Mouse (Mus musculus) olfactory bulb, adult 2 months (tissue): ENCODE results near the gene Grin2d. TPM values are rescaled to one million over a fixed set of nuclear protein-coding genes. Genes with fewer than 3 reads are reported as not detected.
"Not testable (repeated sequence)": the region's sequence is repeated elsewhere in the genome, so short reads cannot be mapped to it uniquely, and the experiment has no call there.

Experiments used
- H3K27ac ChIP-seq: fragments of 200-500 bp; 2 replicates; pipeline ENCODE4 v1.5.1; 2012; ENCODE audit warnings: low read depth, low read length; ENCODE audit not compliant: insufficient read depth
- H3K4me1 ChIP-seq: fragments of 200-500 bp; 2 replicates; pipeline ENCODE4 v1.6.1; 2012; ENCODE audit warnings: low read length; ENCODE audit not compliant: control insufficient read depth, insufficient read depth
- H3K4me3 ChIP-seq: fragments of 200-500 bp; 2 replicates; pipeline ENCODE4 v1.5.1; 2012; ENCODE audit warnings: mild to moderate bottlenecking, low read depth, low read length, moderate library complexity; ENCODE audit not compliant: insufficient read depth
- CTCF ChIP-seq: fragments of 200-500 bp; IDR thresholded peaks from 2 replicates; pipeline ENCODE4 v1.5.1; 2012; ENCODE audit warnings: low read depth, mild to moderate bottlenecking, low read length, moderate library complexity; ENCODE audit not compliant: insufficient read depth
- POLR2A ChIP-seq: fragments of 200-500 bp; IDR thresholded peaks from 2 replicates; pipeline ENCODE4 v1.6.1; 2012; ENCODE audit warnings: mild to moderate bottlenecking, low read depth, low read length, moderate library complexity; ENCODE audit not compliant: insufficient read depth
- WGBS: fragments of 180-500 bp; shearing (Covaris S2); methylation state at CpG from one replicate; pipeline ENCODE4 v1.1.7; 2018; 5-methylcytosine and 5-hydroxymethylcytosine counted together
- polyA plus RNA-seq: library from polyadenylated mRNA; stranded (reverse); fragments of >200 nt; gene quantifications from 2 replicates; pipeline ENCODE4 v1.2.4, GENCODE M21; 2012; ENCODE audit warnings: low replicate concordance; ENCODE audit not compliant: missing spikeins, insufficient read depth, insufficient read length

Gene Grin2d
- polyA plus RNA-seq, result not detected in 2 replicates

DNA sequence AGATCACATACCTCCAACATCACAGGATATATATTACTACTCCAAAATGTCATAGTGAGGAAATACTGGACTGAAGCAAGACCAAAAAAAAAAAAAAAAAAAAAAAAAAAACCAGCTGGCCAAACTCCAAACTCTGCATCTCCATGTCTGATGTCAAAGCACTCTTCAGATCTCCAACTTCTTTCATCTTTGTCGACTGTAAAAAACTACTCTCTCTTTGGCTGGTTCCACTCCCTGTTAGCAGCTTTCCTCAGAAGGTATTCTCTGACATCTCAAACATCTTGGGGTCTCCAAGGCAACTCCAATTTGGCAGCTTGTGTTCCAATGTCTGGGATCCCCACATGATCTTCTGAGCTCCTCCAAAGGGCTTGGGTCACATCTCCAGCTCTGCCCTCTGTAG, at the start of gene Grin2d:
Grin2d (minus strand) TSS at position 101 of the 400 bp plus-strand sequence.
- H3K4me3 ChIP-seq, H3K4me1 ChIP-seq, H3K27ac ChIP-seq: not testable (repeated sequence)
- 72% methylated on average over 1 of the region's 1 CpGs for WGBS

DNA sequence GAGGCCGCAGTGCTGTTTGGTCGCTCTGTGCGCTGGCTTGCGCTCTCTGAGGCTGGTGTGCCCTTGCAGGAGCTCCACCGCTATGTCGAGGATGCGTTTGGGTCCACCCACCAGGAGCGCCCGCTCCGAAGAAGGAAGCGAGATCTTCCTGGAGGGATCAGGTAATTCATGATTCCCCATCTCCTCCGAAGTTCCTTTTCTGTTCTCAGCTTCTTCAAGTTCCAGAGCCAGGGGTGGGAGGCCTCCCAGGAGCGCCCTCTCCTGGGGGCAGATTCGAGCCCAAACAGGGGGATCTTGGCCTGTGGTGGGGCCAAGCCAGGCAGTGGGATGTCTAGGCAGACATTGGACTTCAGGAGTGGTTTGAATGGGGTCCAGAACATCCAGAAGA, 46.2 kb upstream of the Grin2d start:
- peak overlapping the region; percentile 15; the same call in 1 of the 2 replicates for H3K4me3 ChIP-seq
- WGBS, result 28% methylated on average over 14 of the region's 14 CpGs
- H3K4me1 ChIP-seq, result peaks cover 49% of the 10 kb centered on the region
- TF ChIP-seq CTCF (no peak), POLR2A (no peak)
- no peak overlapping the region; the same call in 1 of the 2 replicates for H3K27ac ChIP-seq

DNA sequence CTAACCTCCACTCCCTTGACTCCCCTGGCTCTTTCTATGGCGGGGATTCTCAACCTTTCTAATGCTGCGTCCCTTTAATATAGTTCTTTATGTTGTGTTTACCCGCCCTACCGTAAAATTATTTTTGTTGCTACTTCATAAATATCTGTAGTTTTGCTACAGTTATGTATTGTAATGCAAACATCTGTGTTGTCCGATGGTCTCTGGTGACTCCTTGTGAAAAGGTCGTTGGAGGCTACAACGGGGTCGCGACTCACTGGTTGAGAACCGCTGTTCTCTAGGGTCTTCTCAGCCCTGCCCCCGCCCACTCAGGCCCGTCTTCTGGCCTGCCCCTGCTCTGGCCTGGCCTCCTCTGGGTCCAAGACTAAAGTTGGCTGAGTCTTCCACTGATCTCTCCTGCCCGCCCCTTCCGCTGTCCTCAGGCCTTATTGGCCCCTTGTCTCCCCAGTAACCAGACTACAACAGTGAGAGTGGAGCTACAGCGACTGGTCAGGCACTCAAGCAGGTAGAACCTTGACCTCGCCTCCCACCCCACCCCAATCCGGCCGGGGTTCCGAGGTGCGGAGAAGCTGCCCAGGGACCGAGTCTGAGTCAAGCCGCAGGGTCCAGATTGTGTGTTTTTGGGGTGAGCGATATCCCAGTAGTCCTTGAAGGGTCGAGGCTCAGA, 45.7 kb upstream of the Grin2d start, which contains the start of gene Ccdc114:
Ccdc114 (plus strand) TSS at position 311 of the 667 bp plus-strand sequence.
- TF ChIP-seq CTCF, result no peak
- no peak for TF ChIP-seq POLR2A
- Histone ChIP-seq H3K4me1 (peaks cover 52% of the 10 kb centered on the region), H3K27ac (peak within 1 kb of the TSS; percentile 85), H3K4me3 (peak within 1 kb of the TSS; percentile 62)
- WGBS, result 9% methylated on average over 24 of the region's 24 CpGs

DNA sequence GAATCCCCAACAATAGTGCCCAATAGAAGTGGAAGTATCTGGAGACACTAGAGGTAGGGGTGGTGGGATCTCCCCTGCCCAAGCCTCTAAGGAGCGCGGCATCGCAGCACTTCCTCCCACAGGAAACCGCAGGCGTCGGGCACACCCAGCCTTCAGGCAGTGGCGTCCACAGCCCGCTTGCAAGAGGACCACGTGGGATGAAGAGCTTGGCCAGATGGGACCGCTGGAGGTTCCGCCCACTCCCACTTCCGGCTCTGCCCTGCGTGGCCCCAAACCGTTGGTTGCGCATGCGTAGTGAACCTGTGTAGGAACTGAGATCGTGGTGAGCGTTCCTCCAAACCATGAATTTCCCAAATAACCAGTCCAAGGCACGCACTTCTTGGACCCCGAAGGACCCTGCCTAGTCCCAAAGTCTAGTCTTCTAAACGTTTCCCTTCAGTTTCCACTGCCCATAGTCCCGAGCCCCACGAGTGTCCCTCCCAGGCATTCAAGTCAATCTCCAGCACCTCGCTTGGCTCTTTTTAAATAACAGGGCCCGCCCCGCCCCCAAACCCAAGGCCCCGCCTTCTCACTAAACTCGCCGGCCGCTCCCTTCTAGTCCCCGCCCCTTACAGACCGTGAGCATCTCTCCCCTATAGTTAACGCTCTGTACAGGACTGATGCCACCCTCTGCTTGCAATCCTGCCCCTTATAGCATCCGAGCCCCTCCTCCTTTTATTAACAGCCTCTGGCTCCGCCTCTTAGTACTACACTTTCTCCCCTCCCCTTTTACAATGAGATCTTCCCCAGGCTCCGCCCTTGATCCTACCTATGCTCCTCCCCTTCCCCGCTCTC, 45.0 kb upstream of the Grin2d start:
- WGBS, result under 1% methylated on average over 37 of the region's 37 CpGs
- Histone ChIP-seq H3K27ac (peak overlapping the region; percentile 85), H3K4me3 (peak overlapping the region; percentile 62), H3K4me1 (peaks cover 50% of the 10 kb centered on the region)
- TF ChIP-seq CTCF (no peak), POLR2A (no peak; the same call in 1 of the 2 replicates)

DNA sequence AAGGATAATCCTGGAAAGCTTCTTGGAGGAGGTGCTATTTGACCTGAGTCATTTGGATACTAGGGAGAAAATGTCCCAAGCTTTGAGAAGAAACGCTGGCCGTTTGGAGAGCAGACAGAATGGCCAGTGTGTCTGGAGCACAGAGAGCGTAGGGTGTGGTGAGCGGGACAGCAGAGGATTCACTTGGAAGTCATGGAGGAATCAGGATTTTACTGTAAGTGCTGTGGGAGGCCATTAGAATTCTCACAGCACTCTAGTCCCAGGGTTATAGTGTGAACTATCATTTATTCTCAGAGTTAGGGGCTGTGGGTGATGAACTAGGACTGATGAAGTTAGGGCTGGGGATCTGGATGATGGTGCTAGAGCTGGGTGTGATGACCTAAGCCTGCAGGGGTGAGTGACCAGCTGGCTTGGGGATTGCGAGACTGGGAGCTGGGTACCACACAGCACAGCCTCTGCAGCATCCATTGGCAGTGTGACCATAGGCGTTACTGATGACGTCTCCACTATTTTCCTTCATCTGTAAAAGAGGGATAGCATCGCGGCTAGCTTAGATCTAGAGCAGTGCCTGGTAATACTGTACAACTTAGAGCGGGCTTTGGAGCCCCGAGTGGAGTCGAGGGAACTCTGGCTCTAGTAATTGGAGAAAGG, 43.9 kb upstream of the Grin2d start:
- Histone ChIP-seq H3K4me3 (no peak overlapping the region), H3K27ac (peak overlapping the region; percentile 35; the same call in 1 of the 2 replicates), H3K4me1 (peaks cover 61% of the 10 kb centered on the region)
- 84% methylated on average over 12 of the region's 12 CpGs for WGBS
- no peak for TF ChIP-seq CTCF
- no peak for TF ChIP-seq POLR2A

DNA sequence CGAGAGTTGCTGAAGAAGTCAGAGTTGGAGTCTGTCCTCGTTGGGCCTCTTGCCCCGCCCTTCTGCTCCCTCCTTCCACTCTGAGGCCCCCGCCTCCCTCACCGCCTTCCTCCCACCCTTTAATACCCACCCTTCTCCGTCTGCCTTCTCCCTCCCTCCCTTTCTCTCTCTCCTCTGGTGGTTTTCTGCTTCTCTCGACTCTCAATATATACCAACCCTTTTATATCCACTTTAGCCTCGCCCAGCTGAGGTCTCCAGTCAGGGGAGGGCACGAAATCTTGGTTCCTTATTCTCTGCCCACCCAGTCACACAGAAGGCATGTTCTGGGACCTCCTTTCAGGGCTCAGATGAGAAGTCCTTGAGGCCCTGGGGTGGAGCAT, 43.1 kb upstream of the Grin2d start, which contains the start of gene Emp3:
Emp3 (minus strand) TSS at position 163 of the 380 bp plus-strand sequence.
- peaks cover 66% of the 10 kb centered on the region for H3K4me1 ChIP-seq
- peak within 1 kb of the TSS; percentile 18 for H3K4me3 ChIP-seq
- H3K27ac ChIP-seq, result peak within 1 kb of the TSS; percentile 81
- TF ChIP-seq CTCF (no peak), POLR2A (no peak)
- WGBS, result 31% methylated on average over 9 of the region's 9 CpGs

DNA sequence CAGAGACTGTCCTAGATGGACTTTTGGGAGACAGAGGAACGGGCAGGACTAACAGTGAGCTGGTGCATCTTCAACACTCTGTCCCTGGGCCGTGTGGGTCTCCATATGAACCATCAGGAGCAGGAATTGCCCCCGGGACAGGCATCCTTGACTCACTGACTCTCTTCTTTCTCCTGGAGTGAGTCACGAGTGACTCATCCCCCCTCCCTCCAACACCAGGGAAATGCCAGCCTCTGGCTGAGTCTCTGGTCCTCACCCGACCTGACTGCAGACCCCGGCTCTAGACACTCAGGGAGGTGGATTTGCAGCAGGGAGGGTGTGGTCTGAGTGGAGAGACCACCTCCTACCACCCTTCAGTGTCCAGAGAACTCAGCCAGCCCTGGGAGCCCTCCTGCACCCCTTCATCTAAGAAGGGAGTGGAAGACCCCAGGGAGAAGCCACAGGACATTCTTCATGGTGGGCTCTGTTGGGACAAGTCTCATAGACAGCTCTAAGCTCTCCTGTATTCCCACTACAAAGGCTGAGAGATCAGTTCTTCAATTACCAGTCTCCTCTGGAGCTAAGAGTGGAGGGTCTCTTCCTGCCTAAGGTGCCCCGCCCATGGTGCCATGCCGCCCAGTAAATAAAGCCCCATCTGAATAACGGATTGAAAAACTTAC, 42.5 kb upstream of the Grin2d start:
- WGBS, result 30% methylated on average over 9 of the region's 9 CpGs
- Histone ChIP-seq H3K4me1 (peaks cover 71% of the 10 kb centered on the region), H3K27ac (peak overlapping the region; percentile 81)

DNA sequence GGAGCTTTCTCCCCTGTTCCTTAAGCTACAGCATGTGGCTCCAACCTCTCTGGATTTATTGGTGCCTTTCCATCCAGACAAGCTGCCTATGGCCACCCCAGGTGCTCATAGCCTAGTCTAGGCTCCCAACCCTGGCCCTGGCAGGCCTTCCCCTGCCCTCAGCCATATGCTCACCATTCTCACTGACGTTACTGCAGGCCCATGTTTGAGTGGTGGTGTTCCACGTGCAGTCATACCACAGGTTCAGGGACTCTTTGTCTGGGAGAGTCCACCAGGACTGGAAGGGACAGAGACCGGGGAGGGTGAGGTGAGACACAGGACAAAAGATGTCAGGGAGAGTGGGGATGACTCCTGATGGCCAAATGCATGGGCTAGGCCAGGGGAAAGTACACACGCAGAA, 41.6 kb upstream of the Grin2d start:
- TF ChIP-seq CTCF (no peak), POLR2A (no peak)
- peak overlapping the region; percentile 81 for H3K27ac ChIP-seq
- 79% methylated on average over 4 of the region's 4 CpGs for WGBS
- H3K4me1 ChIP-seq, result peaks cover 78% of the 10 kb centered on the region
- H3K4me3 ChIP-seq, result no peak overlapping the region

More for the DNA sequence above, 42.5 kb upstream of the Grin2d start:
- TF ChIP-seq CTCF, result no peak
- TF ChIP-seq POLR2A, result no peak
- H3K4me3 ChIP-seq, result peak overlapping the region; percentile 18
